Mouse (Mus musculus) cerebellum, postnatal 10 days (tissue): ENCODE measurements around the gene Gm38655.
A peak's percentile ranks its signal among the peaks of the same experiment; 100 is the strongest.
"Not testable (repeated sequence)": the region's sequence is repeated elsewhere in the genome, so short reads cannot be mapped to it uniquely, and the experiment has no call there.

Source experiments
- DNase-seq, 2 experiments: peaks; one replicate each; pipeline ENCODE4 v3.0.0; 2021; ENCODE audit warnings: mixed read lengths in 2 of 2

Gene Gm38655

GRCm38 (mm10) chr17:25165970-25166671 lies 9.2 kb downstream of the Gm38655 start:
- no peak for DNase-seq

- no peak for DNase-seq
Measured at GRCm38 (mm10) chr17:25164770-25165169, 10.5 kb downstream of the Gm38655 start.

- no peak for DNase-seq
Measured at GRCm38 (mm10) chr17:25163387-25163786, 11.9 kb downstream of the Gm38655 start.

GRCm38 (mm10) chr17:25162161-25162560 lies 13.1 kb downstream of the Gm38655 start, which contains the start of gene Ccdc154:
TSS of gene Ccdc154 (plus strand) at chr17:25162461.
- no peak for DNase-seq

GRCm38 (mm10) chr17:25139960-25140359 lies 35.3 kb downstream of the Gm38655 start:
- peak; percentile 26 to 37 for DNase-seq

- no peak for DNase-seq
Measured at GRCm38 (mm10) chr17:25138803-25139202, 36.5 kb downstream of the Gm38655 start.

- DNase-seq: no peak
Measured at GRCm38 (mm10) chr17:25135622-25136021, 39.6 kb downstream of the Gm38655 start.

- peak; percentile 98 to 99 for DNase-seq
Measured at GRCm38 (mm10) chr17:25133275-25133698, 42.0 kb downstream of the Gm38655 start, which contains the start of gene Clcn7. TSS of gene Clcn7 (plus strand) at chr17:25133391.

GRCm38 (mm10) chr17:25130060-25130459 lies 45.2 kb downstream of the Gm38655 start:
- DNase-seq: no peak

GRCm38 (mm10) chr17:25127681-25128080 lies 47.6 kb downstream of the Gm38655 start:
- no peak for DNase-seq

- no peak for DNase-seq
Measured at GRCm38 (mm10) chr17:25127079-25127478, 48.2 kb downstream of the Gm38655 start.

GRCm38 (mm10) chr17:25125442-25126060 lies 49.7 kb downstream of the Gm38655 start:
- DNase-seq: not testable (repeated sequence)

GRCm38 (mm10) chr17:25123979-25124378 lies 51.3 kb downstream of the Gm38655 start:
- DNase-seq: no peak
